Comparison of ENCODE assay signal across 9 mouse cellular contexts in genomic region chr13:60337383-60337782, GRCm38 (mm10).
DNase-seq lines count a peak whose midpoint lies in the region; ATAC-seq lines count a peak whose summit lies in the region.
"Had no signal": no experiment of that assay in that cellular context is flagged by ENCODE, and none has a peak within 500 bp of the region (broad histone marks: within the 10 kb centered on the region; RNA-seq: fewer than 3 reads in every experiment).

No protein-coding gene starts in this region.

- H3K4me1 ChIP-seq in heart, embryonic 10.5 days: peaks cover 18% of the 10 kb centered on the region
- 0 out of 2 replicates have a peak, but pooled peaks cover 6% of the 10 kb centered on the region for H3K4me1 ChIP-seq in midbrain, embryonic 12.5 days
- H3K4me1 ChIP-seq in midbrain, embryonic 15.5 days: no peaks in the 10 kb centered on the region
- H3K4me1 ChIP-seq: liver, embryonic 13.5 days had no signal

- intact Hi-C loops in heart, postnatal 25 days (cut with DNase I): loop anchor here (10.0 kb wide), 1 partner anchor 483 kb away; no protein-coding TSS in a partner anchor

- no peak for ATAC-seq in midbrain, embryonic 12.5 days (ENCODE audit: low FRiP score, low read depth)
- no peak for ATAC-seq in midbrain, embryonic 15.5 days (replicated peaks)

- no peaks in the 10 kb centered on the region for H3K9me3 ChIP-seq in heart, embryonic 10.5 days
- H3K9me3 ChIP-seq in midbrain, embryonic 12.5 days: no peaks in the 10 kb centered on the region
- H3K9me3 ChIP-seq in midbrain, embryonic 15.5 days: no peaks in the 10 kb centered on the region
- H3K9me3 ChIP-seq: liver, embryonic 13.5 days had no signal

- WGBS in heart, embryonic 10.5 days: 44% methylated on average over 2 of the region's 2 CpGs
- WGBS in midbrain, embryonic 12.5 days: 71% methylated on average over 2 of the region's 2 CpGs
- 65% methylated on average over 2 of the region's 2 CpGs for WGBS in midbrain, embryonic 15.5 days

- H3K27ac ChIP-seq in heart, embryonic 10.5 days: 0 out of 2 replicates have a peak overlapping the region, but pooled peaks have one; percentile 4
- 0 out of 2 replicates have a peak overlapping the region, but pooled peaks have one; percentile 30 for H3K27ac ChIP-seq in midbrain, embryonic 12.5 days (replicated peaks)
- H3K27ac ChIP-seq in midbrain, embryonic 15.5 days: no peak overlapping the region
- H3K27ac ChIP-seq: liver, embryonic 13.5 days had no signal

- peak; percentile 80 for DNase-seq in heart, embryonic 10.5 days (ENCODE audit: low spot score)
- no peak for DNase-seq in heart, postnatal 25 days (ENCODE audit: low spot score)
- DNase-seq in forelimb bud, embryonic 11.5 days (ENCODE audit: low read depth, low spot score): peak; percentile 70
- peak; percentile 19 for DNase-seq in retina, postnatal 7 days (ENCODE audit: low read depth, low spot score)
- no peak for DNase-seq in kidney, postnatal 36 days
- DNase-seq in T-cell, adult 2 months (ENCODE audit: low spot score): no peak
- DNase-seq: liver, embryonic 13.5 days had no signal

- H3K27me3 ChIP-seq in heart, embryonic 10.5 days (ENCODE audit: insufficient read depth, poor library complexity, severe bottlenecking): no peaks in the 10 kb centered on the region
- H3K27me3 ChIP-seq in midbrain, embryonic 12.5 days: no peaks in the 10 kb centered on the region
- H3K27me3 ChIP-seq in midbrain, embryonic 15.5 days (replicated peaks): no peaks in the 10 kb centered on the region
- H3K27me3 ChIP-seq: liver, embryonic 13.5 days had no signal

- H3K9ac ChIP-seq in midbrain, embryonic 12.5 days (replicated peaks): no peak overlapping the region
- no peak overlapping the region for H3K9ac ChIP-seq in midbrain, embryonic 15.5 days
- H3K9ac ChIP-seq: liver, embryonic 13.5 days had no signal

- H3K4me2 ChIP-seq in midbrain, embryonic 12.5 days (replicated peaks): no peak overlapping the region
- H3K4me2 ChIP-seq in midbrain, embryonic 15.5 days: no peak overlapping the region
- H3K4me2 ChIP-seq: liver, embryonic 13.5 days had no signal

- H3K36me3 ChIP-seq in heart, embryonic 10.5 days: no peaks in the 10 kb centered on the region
- H3K36me3 ChIP-seq in midbrain, embryonic 12.5 days: no peaks in the 10 kb centered on the region
- H3K36me3 ChIP-seq in midbrain, embryonic 15.5 days (replicated peaks): no peaks in the 10 kb centered on the region
- H3K36me3 ChIP-seq: liver, embryonic 13.5 days had no signal

- no peak overlapping the region for H3K4me3 ChIP-seq in heart, embryonic 10.5 days
- H3K4me3 ChIP-seq in midbrain, embryonic 12.5 days: no peak overlapping the region
- H3K4me3 ChIP-seq in midbrain, embryonic 15.5 days: no peak overlapping the region
- H3K4me3 ChIP-seq: liver, embryonic 13.5 days had no signal

Comparison
In these comparisons a context has a peak if more than half of its experiments do, and no peak if none do; other contexts are left out.
1. DNase-seq: peak in heart, embryonic 10.5 days (single experiment), forelimb bud, embryonic 11.5 days (single experiment) and retina, postnatal 7 days (single experiment); none in heart, postnatal 25 days (single experiment), kidney, postnatal 36 days (0 of 2) and T-cell, adult 2 months (single experiment).